Mouse (Mus musculus) liver, embryonic 15.5 days (tissue): Measurements from ENCODE around the gene Heatr5a. TPM values are rescaled to one million over a fixed set of nuclear protein-coding genes. Genes with fewer than 3 reads are reported as not detected.
A peak's percentile ranks its signal among the peaks of the same experiment; 100 is the strongest.

Experiments used
- ATAC-seq: fragments of 200-750 bp; cut with Nextera tagmentation; 2 replicates; pipeline ENCODE4 v1.8.0; 2017; ENCODE audit warnings: moderate number of reproducible peaks, mild to moderate bottlenecking, moderate library complexity; ENCODE audit not compliant: insufficient read depth
- H3K27ac ChIP-seq: fragments of 300-500 bp; sonication (generic); replicated peaks from 2 replicates; pipeline ENCODE4 v1.5.1; 2015; ENCODE audit warnings: mild to moderate bottlenecking, inconsistent platforms
- H3K27me3 ChIP-seq: fragments of 300-500 bp; sonication (generic); 2 replicates; pipeline ENCODE4 v1.6.1; 2015; ENCODE audit warnings: mild to moderate bottlenecking, inconsistent platforms
- H3K36me3 ChIP-seq: fragments of 300-500 bp; sonication (generic); replicated peaks from 2 replicates; pipeline ENCODE4 v1.6.1; 2015; ENCODE audit warnings: moderate library complexity, mild to moderate bottlenecking, inconsistent platforms
- H3K4me1 ChIP-seq: fragments of 300-500 bp; sonication (generic); replicated peaks from 2 replicates; pipeline ENCODE4 v1.6.1; 2015; ENCODE audit warnings: inconsistent platforms
- H3K4me2 ChIP-seq: fragments of 300-500 bp; sonication (generic); 2 replicates; pipeline ENCODE4 v1.6.1; 2015; ENCODE audit warnings: moderate library complexity, mild to moderate bottlenecking, inconsistent platforms
- H3K4me3 ChIP-seq: fragments of 300-500 bp; sonication (generic); replicated peaks from 2 replicates; pipeline ENCODE4 v1.5.1; 2015; ENCODE audit warnings: mild to moderate bottlenecking, inconsistent platforms
- H3K9ac ChIP-seq: fragments of 300-500 bp; sonication (generic); 2 replicates; pipeline ENCODE4 v1.6.1; 2015; ENCODE audit warnings: moderate library complexity, mild to moderate bottlenecking, inconsistent platforms
- H3K9me3 ChIP-seq: fragments of 300-500 bp; sonication (generic); replicated peaks from 2 replicates; pipeline ENCODE4 v1.6.1; 2016; ENCODE audit warnings: inconsistent platforms
- WGBS: fragments of 180-500 bp; shearing (Covaris S2); methylation state at CpG from one replicate; pipeline ENCODE4 v1.1.7; 2015; ENCODE audit warnings: mixed read lengths; ENCODE audit not compliant: insufficient replicate concordance; 5-methylcytosine and 5-hydroxymethylcytosine counted together
- polyA plus RNA-seq: library from polyadenylated mRNA; unstranded; fragments of >200 nt; fragmentation: Nextera tagmentation; extraction: Ambion mirVana; gene quantifications from 2 replicates; pipeline ENCODE4 v1.2.1, GENCODE M21; 2015

The Heatr5a gene
- polyA plus RNA-seq, 1 experiment from 2014 or later, result 4.9 TPM

DNA sequence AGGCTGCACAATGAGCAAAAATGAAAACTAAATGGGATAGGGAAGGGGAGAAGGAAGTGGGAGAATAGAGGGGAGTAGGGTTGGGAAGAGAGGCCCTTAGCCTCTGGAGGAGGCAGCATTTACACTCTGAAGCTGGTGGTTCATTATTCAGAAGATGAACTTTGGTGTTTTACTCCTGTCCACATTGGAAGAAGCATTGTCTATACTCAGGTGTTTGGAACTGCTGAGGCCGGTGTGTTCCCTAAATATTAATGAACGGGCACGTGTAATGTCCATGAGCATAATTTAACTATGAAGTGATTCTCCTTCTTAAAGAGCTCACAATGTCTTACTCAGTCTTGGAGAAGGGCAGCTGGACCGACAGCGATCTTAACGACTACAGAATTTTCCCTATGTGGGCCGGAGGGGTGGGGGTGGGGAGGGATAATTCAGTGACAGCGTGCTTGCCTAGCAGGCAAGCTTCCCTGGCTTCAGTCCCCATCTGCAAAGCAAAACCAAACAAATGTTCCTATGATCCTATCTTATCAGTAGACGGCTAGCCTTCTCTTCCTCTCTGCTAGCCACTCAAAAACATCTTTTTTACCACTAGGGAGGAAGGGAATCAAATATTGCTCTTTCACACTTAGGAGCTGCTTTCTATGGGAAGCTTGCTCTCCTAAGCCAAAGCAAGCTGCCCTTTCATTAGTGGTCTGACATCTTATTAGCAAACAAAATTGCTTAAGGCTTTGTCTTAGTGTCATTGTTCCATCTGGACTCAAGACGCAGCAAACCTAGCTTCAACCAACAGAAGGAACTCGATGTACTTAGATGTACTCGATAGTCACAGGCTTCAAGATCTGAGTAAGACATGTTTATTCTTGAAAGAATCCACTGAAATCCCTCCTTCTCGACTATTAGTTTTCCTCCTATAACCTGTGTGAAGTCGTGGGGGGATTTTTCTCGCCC is 127.3 kb downstream of the Heatr5a start:
- WGBS, result 20% methylated on average over 15 of the region's 15 CpGs
- H3K36me3 ChIP-seq, result no peaks in the 10 kb centered on the region
- peak overlapping the region; percentile 76 for H3K9ac ChIP-seq
- H3K9me3 ChIP-seq, result no peaks in the 10 kb centered on the region
- H3K27me3 ChIP-seq, result no peaks in the 10 kb centered on the region
- H3K4me1 ChIP-seq, result peaks cover 70% of the 10 kb centered on the region
- peak overlapping the region; percentile 99 for H3K27ac ChIP-seq
- H3K4me2 ChIP-seq, result peak overlapping the region; percentile 75
- ATAC-seq, result no peak
- peak overlapping the region; percentile 63 for H3K4me3 ChIP-seq

DNA sequence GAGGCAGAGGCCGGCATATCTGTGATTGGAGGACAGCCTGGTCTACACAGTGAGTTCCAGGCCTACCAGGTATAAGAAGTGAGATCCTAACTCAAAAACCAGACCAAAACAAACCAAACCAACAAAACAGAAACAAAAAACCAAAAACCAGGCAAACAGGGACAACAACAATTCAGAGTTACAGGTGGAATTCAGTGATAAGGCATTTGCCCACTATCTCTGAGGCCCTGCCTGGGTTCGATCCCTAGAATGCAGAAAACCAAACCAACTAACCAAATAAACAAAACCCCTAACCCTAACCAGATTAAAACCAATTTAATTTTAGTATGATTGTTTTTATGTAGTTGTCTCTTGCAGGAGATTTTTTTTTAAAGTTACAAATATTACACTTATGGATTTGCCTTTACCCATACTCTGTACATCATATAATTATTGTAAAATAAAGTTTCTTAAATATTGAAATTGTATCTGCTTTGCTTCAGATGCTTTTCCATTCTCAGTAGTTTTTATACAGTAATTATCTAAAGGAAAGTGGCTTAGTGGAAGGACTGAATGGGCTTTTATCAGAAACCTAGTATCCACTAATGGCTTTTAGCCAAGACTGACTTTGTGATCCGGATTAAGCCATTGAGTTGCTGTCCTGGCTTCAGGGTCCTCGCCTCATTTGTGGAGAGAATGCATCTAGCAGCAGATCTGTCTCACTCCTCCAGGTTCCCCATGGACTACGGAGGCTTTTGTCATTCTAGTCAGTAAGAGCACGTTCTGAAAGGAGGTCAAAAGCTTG is 128.8 kb downstream of the Heatr5a start:
- Histone ChIP-seq H3K36me3 (no peaks in the 10 kb centered on the region), H3K27me3 (no peaks in the 10 kb centered on the region), H3K4me1 (peaks cover 62% of the 10 kb centered on the region), H3K9me3 (no peaks in the 10 kb centered on the region), H3K4me3 (no peak overlapping the region), H3K4me2 (peak overlapping the region; percentile 56), H3K27ac (peak overlapping the region; percentile 99), H3K9ac (peak overlapping the region; percentile 43)
- 24% methylated on average over 6 of the region's 6 CpGs for WGBS
- peak; percentile 14 for ATAC-seq

GRCm38 (mm10) chr12:51839856-51840255 is 131.3 kb downstream of the Heatr5a start:
- Histone ChIP-seq H3K9ac (no peak overlapping the region), H3K27me3 (no peaks in the 10 kb centered on the region), H3K9me3 (no peaks in the 10 kb centered on the region), H3K4me1 (peaks cover 60% of the 10 kb centered on the region), H3K36me3 (no peaks in the 10 kb centered on the region), H3K4me2 (no peak overlapping the region), H3K27ac (peak overlapping the region; percentile 51), H3K4me3 (no peak overlapping the region)
- no peak for ATAC-seq
- WGBS, result 88% methylated on average over 1 of the region's 1 CpGs

GRCm38 (mm10) chr12:51835219-51835618 is 135.9 kb downstream of the Heatr5a start:
- Histone ChIP-seq H3K27ac (no peak overlapping the region; the same call in 1 of the 2 replicates), H3K9me3 (no peaks in the 10 kb centered on the region), H3K27me3 (no peaks in the 10 kb centered on the region), H3K36me3 (no peaks in the 10 kb centered on the region; the same call in 1 of the 2 replicates), H3K9ac (no peak overlapping the region), H3K4me1 (peaks cover 38% of the 10 kb centered on the region), H3K4me2 (no peak overlapping the region), H3K4me3 (no peak overlapping the region)
- WGBS, result 13% methylated on average over 3 of the region's 3 CpGs
- no peak for ATAC-seq

- H3K4me2 ChIP-seq, result peak overlapping the region; percentile 66
- peaks cover 8% of the 10 kb centered on the region for H3K36me3 ChIP-seq
- WGBS, result 78% methylated on average over 13 of the region's 13 CpGs
- no peaks in the 10 kb centered on the region for H3K9me3 ChIP-seq
- H3K27me3 ChIP-seq, result no peaks in the 10 kb centered on the region
- peak overlapping the region; percentile 88 for H3K4me3 ChIP-seq
- no peak overlapping the region for H3K9ac ChIP-seq
- peak overlapping the region; percentile 100 for H3K27ac ChIP-seq
- no peak for ATAC-seq
- peaks cover 36% of the 10 kb centered on the region for H3K4me1 ChIP-seq
Observed at GRCm38 (mm10) chr12:51831931-51832330, 139.2 kb downstream of the Heatr5a start.

- Histone ChIP-seq H3K4me3 (peak overlapping the region; percentile 88), H3K4me2 (peak overlapping the region; percentile 66), H3K36me3 (peaks cover 12% of the 10 kb centered on the region), H3K27me3 (no peaks in the 10 kb centered on the region), H3K4me1 (peaks cover 36% of the 10 kb centered on the region), H3K9me3 (no peaks in the 10 kb centered on the region), H3K27ac (peak overlapping the region; percentile 100), H3K9ac (peak overlapping the region; percentile 99)
- no peak for ATAC-seq
- 28% methylated on average over 3 of the region's 3 CpGs for WGBS
Observed at GRCm38 (mm10) chr12:51831296-51831695, 139.8 kb downstream of the Heatr5a start.

DNA sequence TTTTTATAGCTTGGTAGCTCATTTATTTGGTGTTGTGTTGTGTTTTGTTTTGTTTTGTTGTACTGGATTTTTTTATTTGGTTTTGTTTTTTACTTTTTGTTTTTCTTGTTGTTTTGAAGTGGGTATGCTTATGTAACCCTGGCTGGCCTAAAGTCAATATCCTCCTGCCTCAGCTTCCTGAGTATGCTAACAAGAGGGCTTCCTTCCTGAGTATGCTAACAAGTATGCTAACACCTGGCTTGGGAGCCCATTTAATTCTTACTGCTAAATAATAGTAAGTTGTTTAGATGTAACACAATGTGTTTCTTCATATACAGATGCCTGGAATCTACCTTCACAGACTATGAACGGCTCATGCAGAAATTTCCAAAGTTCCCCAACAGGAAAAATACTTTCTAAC is 140.4 kb downstream of the Heatr5a start:
- no peaks in the 10 kb centered on the region for H3K9me3 ChIP-seq
- peak overlapping the region; percentile 100 for H3K27ac ChIP-seq
- peak overlapping the region; percentile 66 for H3K4me2 ChIP-seq
- peak overlapping the region; percentile 88 for H3K4me3 ChIP-seq
- no peak for ATAC-seq
- H3K27me3 ChIP-seq, result no peaks in the 10 kb centered on the region
- H3K36me3 ChIP-seq, result peaks cover 15% of the 10 kb centered on the region
- WGBS, result 54% methylated on average over 1 of the region's 1 CpGs
- peak overlapping the region; percentile 99 for H3K9ac ChIP-seq
- peaks cover 41% of the 10 kb centered on the region for H3K4me1 ChIP-seq

- WGBS, result under 1% methylated on average over 12 of the region's 12 CpGs
- peaks cover 41% of the 10 kb centered on the region for H3K4me1 ChIP-seq
- peak overlapping the region; percentile 100 for H3K27ac ChIP-seq
Observed at GRCm38 (mm10) chr12:51830077-51830402, 141.1 kb downstream of the Heatr5a start.

GRCm38 (mm10) chr12:51829290-51830076 is 141.6 kb downstream of the Heatr5a start, which contains the start of gene Hectd1:
Gene Hectd1, minus strand, starts transcription at chr12:51829536.
- Histone ChIP-seq H3K27me3 (no peaks in the 10 kb centered on the region), H3K4me1 (peaks cover 47% of the 10 kb centered on the region), H3K9me3 (no peaks in the 10 kb centered on the region), H3K4me2 (peak within 1 kb of the TSS; percentile 66), H3K9ac (peak within 1 kb of the TSS; percentile 99), H3K27ac (peak within 1 kb of the TSS; percentile 100), H3K4me3 (peak within 1 kb of the TSS; percentile 88), H3K36me3 (peaks cover 26% of the 10 kb centered on the region)
- under 1% methylated on average over 104 of the region's 114 CpGs for WGBS
- ATAC-seq, result peak; percentile 88

More at GRCm38 (mm10) chr12:51830077-51830402, 141.1 kb downstream of the Heatr5a start:
- Histone ChIP-seq H3K4me2 (peak overlapping the region; percentile 66), H3K9ac (peak overlapping the region; percentile 99), H3K4me3 (peak overlapping the region; percentile 88), H3K9me3 (no peaks in the 10 kb centered on the region), H3K36me3 (peaks cover 20% of the 10 kb centered on the region), H3K27me3 (no peaks in the 10 kb centered on the region)
- peak; percentile 27 for ATAC-seq

- ATAC-seq, result peak; percentile 63
- Histone ChIP-seq H3K9me3 (no peaks in the 10 kb centered on the region), H3K9ac (peak overlapping the region; percentile 99), H3K4me1 (peaks cover 50% of the 10 kb centered on the region), H3K27me3 (no peaks in the 10 kb centered on the region), H3K4me2 (peak overlapping the region; percentile 66), H3K4me3 (peak overlapping the region; percentile 88), H3K27ac (peak overlapping the region; percentile 100), H3K36me3 (peaks cover 32% of the 10 kb centered on the region)
- under 1% methylated on average over 65 of the region's 66 CpGs for WGBS
Observed at GRCm38 (mm10) chr12:51828716-51829289, 142.3 kb downstream of the Heatr5a start.
